Mouse (Mus musculus): ENCODE data around the gene Mybpc2. TPM values are rescaled to one million over a fixed set of nuclear protein-coding genes. Genes with fewer than 3 reads are reported as not detected.

Gene Mybpc2
- polyA plus RNA-seq, 1 experiment from 2014 or later: 0.05 TPM

- DNase-seq (ENCODE audit: low spot score): peak; percentile 93
- 56% methylated on average over 18 of the region's 18 CpGs for WGBS
- no peak overlapping the region for H3K4me3 ChIP-seq (replicated peaks; ENCODE audit: low read length)
- H3K9ac ChIP-seq: no peak overlapping the region
- H3K4me1 ChIP-seq (replicated peaks; ENCODE audit: control insufficient read depth, insufficient read depth, low read length): no peaks in the 10 kb centered on the region
- no peaks in the 10 kb centered on the region for H3K36me3 ChIP-seq (replicated peaks; ENCODE audit: control insufficient read depth, insufficient read depth)
- H3K27me3 ChIP-seq (ENCODE audit: control insufficient read depth, insufficient read depth, low read length): no peaks in the 10 kb centered on the region
- H3K27ac ChIP-seq: no peak overlapping the region
- peak; percentile 37; the same call in 1 of the 2 replicates for ATAC-seq (ENCODE audit: low FRiP score)
- no peak overlapping the region for H3K4me2 ChIP-seq (replicated peaks)
- no peaks in the 10 kb centered on the region for H3K9me3 ChIP-seq (ENCODE audit: control insufficient read depth, low read length)
Observed at GRCm38 (mm10) chr7:44560435-44561400, 36.3 kb upstream of the Mybpc2 start.

GRCm38 (mm10) chr7:44557629-44558028 lies 33.2 kb upstream of the Mybpc2 start:
- no peak for ATAC-seq (ENCODE audit: low FRiP score)
- WGBS: 74% methylated on average over 2 of the region's 2 CpGs

GRCm38 (mm10) chr7:44553826-44554225 lies 29.4 kb upstream of the Mybpc2 start, which contains the start of gene Nr1h2:
Gene Nr1h2, minus strand, starts transcription at chr7:44553951.
- peaks cover 6% of the 10 kb centered on the region for H3K4me1 ChIP-seq (replicated peaks; ENCODE audit: control insufficient read depth, insufficient read depth, low read length)
- no peaks in the 10 kb centered on the region for H3K27me3 ChIP-seq (ENCODE audit: control insufficient read depth, insufficient read depth, low read length)
- WGBS: under 1% methylated on average over 22 of the region's 22 CpGs
- peak; percentile 97 for DNase-seq (ENCODE audit: low spot score)
- ATAC-seq (ENCODE audit: low FRiP score): peak; percentile 74
- peak within 1 kb of the TSS; percentile 46 for H3K9ac ChIP-seq
- H3K4me3 ChIP-seq (replicated peaks; ENCODE audit: low read length): peak within 1 kb of the TSS; percentile 68
- H3K4me2 ChIP-seq (replicated peaks): peak within 1 kb of the TSS; percentile 69
- no peaks in the 10 kb centered on the region for H3K9me3 ChIP-seq (ENCODE audit: control insufficient read depth, low read length)
- H3K27ac ChIP-seq: peak within 1 kb of the TSS; percentile 84
- H3K36me3 ChIP-seq (replicated peaks; ENCODE audit: control insufficient read depth, insufficient read depth): peaks cover 28% of the 10 kb centered on the region

More at GRCm38 (mm10) chr7:44557629-44558028, 33.2 kb upstream of the Mybpc2 start:
- H3K4me2 ChIP-seq (replicated peaks): no peak overlapping the region
- H3K27me3 ChIP-seq (ENCODE audit: control insufficient read depth, insufficient read depth, low read length): no peaks in the 10 kb centered on the region
- H3K4me1 ChIP-seq (replicated peaks; ENCODE audit: control insufficient read depth, insufficient read depth, low read length): peaks cover 5% of the 10 kb centered on the region
- H3K9ac ChIP-seq: no peak overlapping the region
- H3K4me3 ChIP-seq (replicated peaks; ENCODE audit: low read length): no peak overlapping the region
- no peak for DNase-seq (ENCODE audit: low spot score)
- H3K9me3 ChIP-seq (ENCODE audit: control insufficient read depth, low read length): no peaks in the 10 kb centered on the region
- no peaks in the 10 kb centered on the region for H3K36me3 ChIP-seq (replicated peaks; ENCODE audit: control insufficient read depth, insufficient read depth)
- H3K27ac ChIP-seq: no peak overlapping the region

GRCm38 (mm10) chr7:44553196-44553764 lies 28.8 kb upstream of the Mybpc2 start:
- Histone ChIP-seq H3K4me1 (replicated peaks; ENCODE audit: control insufficient read depth, insufficient read depth, low read length) (peaks cover 6% of the 10 kb centered on the region), H3K9me3 (ENCODE audit: control insufficient read depth, low read length) (no peaks in the 10 kb centered on the region), H3K36me3 (replicated peaks; ENCODE audit: control insufficient read depth, insufficient read depth) (peaks cover 28% of the 10 kb centered on the region), H3K27me3 (ENCODE audit: control insufficient read depth, insufficient read depth, low read length) (no peaks in the 10 kb centered on the region), H3K4me3 (replicated peaks; ENCODE audit: low read length) (peak overlapping the region; percentile 68), H3K4me2 (replicated peaks) (peak overlapping the region; percentile 69), H3K27ac (peak overlapping the region; percentile 84), H3K9ac (peak overlapping the region; percentile 46)
- ATAC-seq (ENCODE audit: low FRiP score): peak; percentile 72
- DNase-seq (ENCODE audit: low spot score): peak; percentile 73
- under 1% methylated on average over 32 of the region's 32 CpGs for WGBS

GRCm38 (mm10) chr7:44552141-44552908 lies 27.9 kb upstream of the Mybpc2 start:
- no peak for ATAC-seq (ENCODE audit: low FRiP score)
- H3K4me2 ChIP-seq (replicated peaks): peak overlapping the region; percentile 69
- H3K4me1 ChIP-seq (replicated peaks; ENCODE audit: control insufficient read depth, insufficient read depth, low read length): peaks cover 14% of the 10 kb centered on the region
- H3K9ac ChIP-seq: peak overlapping the region; percentile 46; the same call in 1 of the 2 replicates
- peak overlapping the region; percentile 68 for H3K4me3 ChIP-seq (replicated peaks; ENCODE audit: low read length)
- H3K27me3 ChIP-seq (ENCODE audit: control insufficient read depth, insufficient read depth, low read length): no peaks in the 10 kb centered on the region
- no peak for DNase-seq (ENCODE audit: low spot score)
- H3K36me3 ChIP-seq (replicated peaks; ENCODE audit: control insufficient read depth, insufficient read depth): peaks cover 28% of the 10 kb centered on the region
- 88% methylated on average over 31 of the region's 31 CpGs for WGBS
- no peaks in the 10 kb centered on the region for H3K9me3 ChIP-seq (ENCODE audit: control insufficient read depth, low read length)
- no peak overlapping the region for H3K27ac ChIP-seq

- H3K4me2 ChIP-seq (replicated peaks): no peak overlapping the region
- peaks cover 14% of the 10 kb centered on the region for H3K4me1 ChIP-seq (replicated peaks; ENCODE audit: control insufficient read depth, insufficient read depth, low read length)
- H3K27me3 ChIP-seq (ENCODE audit: control insufficient read depth, insufficient read depth, low read length): no peaks in the 10 kb centered on the region
- H3K9me3 ChIP-seq (ENCODE audit: control insufficient read depth, low read length): no peaks in the 10 kb centered on the region
- no peak overlapping the region for H3K9ac ChIP-seq
- DNase-seq (ENCODE audit: low spot score) (no peak), ATAC-seq (ENCODE audit: low FRiP score) (no peak)
- 83% methylated on average over 22 of the region's 22 CpGs for WGBS
- H3K36me3 ChIP-seq (replicated peaks; ENCODE audit: control insufficient read depth, insufficient read depth): peaks cover 28% of the 10 kb centered on the region
- H3K27ac ChIP-seq: no peak overlapping the region
- no peak overlapping the region for H3K4me3 ChIP-seq (replicated peaks; ENCODE audit: low read length)
Observed at GRCm38 (mm10) chr7:44551731-44552130, 27.3 kb upstream of the Mybpc2 start.

GRCm38 (mm10) chr7:44551301-44551700 lies 26.8 kb upstream of the Mybpc2 start:
- Histone ChIP-seq H3K4me3 (replicated peaks; ENCODE audit: low read length) (no peak overlapping the region), H3K9me3 (ENCODE audit: control insufficient read depth, low read length) (no peaks in the 10 kb centered on the region), H3K36me3 (replicated peaks; ENCODE audit: control insufficient read depth, insufficient read depth) (peaks cover 28% of the 10 kb centered on the region), H3K9ac (no peak overlapping the region), H3K27me3 (ENCODE audit: control insufficient read depth, insufficient read depth, low read length) (no peaks in the 10 kb centered on the region), H3K27ac (no peak overlapping the region), H3K4me1 (replicated peaks; ENCODE audit: control insufficient read depth, insufficient read depth, low read length) (peaks cover 14% of the 10 kb centered on the region), H3K4me2 (replicated peaks) (no peak overlapping the region)
- no peak for ATAC-seq (ENCODE audit: low FRiP score)
- WGBS: 94% methylated on average over 21 of the region's 21 CpGs
- no peak for DNase-seq (ENCODE audit: low spot score)

- Histone ChIP-seq H3K27me3 (ENCODE audit: control insufficient read depth, insufficient read depth, low read length) (no peaks in the 10 kb centered on the region), H3K4me1 (replicated peaks; ENCODE audit: control insufficient read depth, insufficient read depth, low read length) (peaks cover 14% of the 10 kb centered on the region), H3K4me3 (replicated peaks; ENCODE audit: low read length) (no peak overlapping the region), H3K36me3 (replicated peaks; ENCODE audit: control insufficient read depth, insufficient read depth) (peaks cover 28% of the 10 kb centered on the region), H3K27ac (no peak overlapping the region), H3K4me2 (replicated peaks) (no peak overlapping the region), H3K9ac (no peak overlapping the region), H3K9me3 (ENCODE audit: control insufficient read depth, low read length) (no peaks in the 10 kb centered on the region)
- ATAC-seq (ENCODE audit: low FRiP score) (no peak), DNase-seq (ENCODE audit: low spot score) (no peak)
- 98% methylated on average over 12 of the region's 12 CpGs for WGBS
Observed at GRCm38 (mm10) chr7:44550409-44550678, 25.9 kb upstream of the Mybpc2 start.

All from hindbrain, embryonic 14.5 days (tissue).